Mouse (Mus musculus) liver, adult 2 months (tissue): ENCODE measurements around the gene P2rx1. TPM values are rescaled to one million over a fixed set of nuclear protein-coding genes. Genes with fewer than 3 reads are reported as not detected.

Experiments
- DNase-seq: peaks from one replicate; pipeline ENCODE4 v3.0.0-alpha.2; 2011; ENCODE audit warnings: low read depth, low spot score; ENCODE audit errors: extremely low read depth
- H3K27ac ChIP-seq: fragments of 200-500 bp; replicated peaks from 2 replicates; pipeline ENCODE4 v1.5.1; 2012; ENCODE audit warnings: low read depth, mild to moderate bottlenecking, control low read depth, inconsistent platforms, low read length; ENCODE audit not compliant: insufficient read depth
- H3K27me3 ChIP-seq: fragments of 200-500 bp; 2 replicates; pipeline ENCODE4 v1.6.1; 2012; ENCODE audit warnings: mild to moderate bottlenecking, moderate library complexity, low read length, inconsistent platforms; ENCODE audit not compliant: control insufficient read depth, insufficient read depth
- H3K36me3 ChIP-seq: fragments of 200-500 bp; 2 replicates; pipeline ENCODE4 v1.6.1; 2012; ENCODE audit warnings: low read length, inconsistent platforms; ENCODE audit not compliant: control insufficient read depth, insufficient read depth
- H3K4me1 ChIP-seq: fragments of 200-500 bp; 2 replicates; pipeline ENCODE4 v1.6.1; 2011; ENCODE audit warnings: low read length; ENCODE audit not compliant: control insufficient read depth, insufficient read depth
- H3K4me3 ChIP-seq: fragments of 200-500 bp; 2 replicates; pipeline ENCODE4 v1.5.1; 2011; ENCODE audit warnings: low read depth, mild to moderate bottlenecking, control low read depth, low read length, moderate library complexity; ENCODE audit not compliant: insufficient read depth
- H3K79me2 ChIP-seq: fragments of 200-500 bp; 2 replicates; pipeline ENCODE4 v1.6.1; 2012; ENCODE audit warnings: inconsistent platforms, mild to moderate bottlenecking, low read length, moderate library complexity; ENCODE audit not compliant: control insufficient read depth, insufficient read depth
- H3K9ac ChIP-seq: fragments of 200-500 bp; 2 replicates; pipeline ENCODE4 v1.6.1; 2012; ENCODE audit warnings: low read depth, mild to moderate bottlenecking, control low read depth, inconsistent platforms, low read length
- CTCF ChIP-seq: fragments of 200-500 bp; IDR thresholded peaks from 2 replicates; pipeline ENCODE4 v1.5.1; 2011; ENCODE audit warnings: low read depth, low read length, control low read depth
- POLR2A ChIP-seq: fragments of 200-500 bp; IDR thresholded peaks from 2 replicates; pipeline ENCODE4 v1.6.1; 2011; ENCODE audit warnings: low read length, control low read depth; ENCODE audit not compliant: insufficient read depth; ENCODE audit errors: extremely low read depth
- WGBS: fragments of 180-500 bp; shearing (Covaris S2); methylation state at CpG from one replicate; pipeline ENCODE4 v1.1.7; 2018; 5-methylcytosine and 5-hydroxymethylcytosine counted together
- polyA plus RNA-seq: library from polyadenylated mRNA; depleted of rRNA; stranded (reverse); fragments of >200 nt; gene quantifications from 2 replicates; pipeline ENCODE4 v1.2.3, GENCODE M21; 2012
- total RNA-seq: library from RNA; depleted of rRNA; stranded (reverse); fragments of >200 nt; gene quantifications from 2 replicates; pipeline ENCODE4 v1.2.3, GENCODE M21; 2014

Gene P2rx1
- total and polyA plus RNA-seq, 2 experiments: 0.12 to 0.28 TPM

DNA sequence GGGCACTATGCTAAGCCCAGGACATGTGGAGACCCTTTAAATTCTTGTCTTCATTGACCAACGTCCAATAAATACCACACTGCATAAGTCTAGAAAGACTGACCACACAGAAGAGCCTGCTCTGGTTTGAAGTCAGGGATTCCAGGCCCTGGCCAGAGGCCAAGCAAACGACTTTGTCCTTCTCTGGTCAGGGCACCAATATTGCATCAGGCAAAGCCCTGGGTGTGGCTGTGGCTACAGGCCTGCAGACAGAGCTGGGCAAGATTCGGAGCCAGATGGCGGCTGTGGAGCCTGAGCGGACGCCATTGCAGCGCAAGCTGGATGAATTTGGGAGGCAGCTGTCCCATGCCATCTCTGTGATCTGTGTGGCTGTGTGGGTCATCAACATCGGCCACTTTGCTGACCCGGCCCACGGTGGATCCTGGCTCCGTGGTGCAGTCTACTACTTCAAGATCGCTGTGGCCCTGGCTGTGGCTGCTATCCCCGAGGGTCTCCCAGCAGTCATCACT lies 23.9 kb upstream of the P2rx1 start:
- H3K79me2 ChIP-seq: no peaks in the 10 kb centered on the region
- no peaks in the 10 kb centered on the region for H3K4me1 ChIP-seq
- H3K27me3 ChIP-seq: no peaks in the 10 kb centered on the region
- H3K36me3 ChIP-seq: no peaks in the 10 kb centered on the region
- TF ChIP-seq CTCF: no peak
- TF ChIP-seq POLR2A: no peak
- 77% methylated on average over 13 of the region's 13 CpGs for WGBS
- DNase-seq: no peak
- no peak overlapping the region for H3K27ac ChIP-seq
- no peak overlapping the region for H3K9ac ChIP-seq
- no peak overlapping the region for H3K4me3 ChIP-seq

- H3K27ac ChIP-seq: no peak overlapping the region
- no peaks in the 10 kb centered on the region for H3K27me3 ChIP-seq
- no peaks in the 10 kb centered on the region for H3K4me1 ChIP-seq
- no peaks in the 10 kb centered on the region for H3K36me3 ChIP-seq
- H3K79me2 ChIP-seq: no peaks in the 10 kb centered on the region
- no peak for DNase-seq
- no peak overlapping the region for H3K9ac ChIP-seq
- H3K4me3 ChIP-seq: no peak overlapping the region
- no peak for TF ChIP-seq POLR2A
- no peak for TF ChIP-seq CTCF
- 91% methylated on average over 9 of the region's 9 CpGs for WGBS
These were observed 16.4 kb upstream of the P2rx1 start for GRCm38 (mm10) chr11:72982516-72982915.

- Histone ChIP-seq H3K79me2 (no peaks in the 10 kb centered on the region), H3K27me3 (no peaks in the 10 kb centered on the region), H3K4me1 (no peaks in the 10 kb centered on the region), H3K4me3 (no peak overlapping the region), H3K36me3 (no peaks in the 10 kb centered on the region), H3K9ac (no peak overlapping the region), H3K27ac (no peak overlapping the region)
- no peak for DNase-seq
- TF ChIP-seq CTCF: peak; percentile 61
- no peak for TF ChIP-seq POLR2A
- 48% methylated on average over 5 of the region's 5 CpGs for WGBS
These were observed 15.6 kb upstream of the P2rx1 start for GRCm38 (mm10) chr11:72983283-72983682.

DNA sequence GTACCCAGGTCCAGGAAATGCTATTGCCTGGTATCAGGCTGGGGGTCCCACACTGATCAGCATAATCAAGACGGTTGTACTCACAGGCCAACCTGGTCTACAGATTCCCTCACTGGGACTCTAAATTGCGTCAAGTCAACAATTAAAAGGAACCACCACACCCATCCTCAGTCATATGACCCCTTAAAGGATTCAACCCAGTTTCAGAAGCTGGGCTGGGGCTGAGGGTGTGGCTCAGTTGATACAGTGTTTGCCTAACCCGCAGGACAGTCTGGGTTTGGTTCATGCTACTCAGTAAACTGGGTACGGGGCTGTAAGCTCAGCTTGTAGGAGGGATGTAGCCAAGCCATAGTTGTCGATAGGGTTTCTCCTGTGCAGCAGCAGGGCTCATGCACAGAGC lies 12.2 kb upstream of the P2rx1 start:
- DNase-seq: no peak
- Histone ChIP-seq H3K9ac (no peak overlapping the region), H3K4me1 (no peaks in the 10 kb centered on the region), H3K27ac (no peak overlapping the region), H3K4me3 (no peak overlapping the region), H3K36me3 (no peaks in the 10 kb centered on the region), H3K79me2 (no peaks in the 10 kb centered on the region), H3K27me3 (no peaks in the 10 kb centered on the region)
- 71% methylated on average over 5 of the region's 5 CpGs for WGBS
- TF ChIP-seq CTCF (no peak), POLR2A (no peak)

- no peaks in the 10 kb centered on the region for H3K27me3 ChIP-seq
- no peaks in the 10 kb centered on the region for H3K36me3 ChIP-seq
- TF ChIP-seq CTCF (no peak), POLR2A (no peak)
- no peak overlapping the region for H3K27ac ChIP-seq
- no peak overlapping the region for H3K4me3 ChIP-seq
- H3K79me2 ChIP-seq: no peaks in the 10 kb centered on the region
- WGBS: 76% methylated on average over 5 of the region's 5 CpGs
- no peak for DNase-seq
- no peak overlapping the region for H3K9ac ChIP-seq
- no peaks in the 10 kb centered on the region for H3K4me1 ChIP-seq
These were observed 11.7 kb upstream of the P2rx1 start for GRCm38 (mm10) chr11:72987234-72987633.

DNA sequence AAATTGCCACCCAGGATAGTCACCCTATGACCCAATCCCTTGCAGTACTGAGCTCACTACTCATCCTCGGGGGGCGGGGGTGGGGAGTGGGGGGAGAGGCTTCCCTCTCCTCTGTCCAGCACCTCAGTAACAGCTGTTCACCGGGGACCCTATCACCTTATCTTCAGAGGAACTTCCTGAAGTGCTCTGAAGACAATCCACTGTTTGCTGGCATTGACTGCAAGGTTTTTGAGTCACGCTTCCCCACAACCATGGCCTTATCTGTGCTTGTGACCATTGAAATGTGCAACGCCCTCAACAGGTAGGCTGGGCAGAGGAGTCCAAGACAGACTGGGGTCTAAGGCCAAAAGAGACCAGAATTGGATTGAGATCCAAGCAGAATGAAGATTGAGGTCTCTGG lies 11.1 kb upstream of the P2rx1 start:
- 60% methylated on average over 5 of the region's 5 CpGs for WGBS
- no peak overlapping the region for H3K27ac ChIP-seq
- H3K4me1 ChIP-seq: no peaks in the 10 kb centered on the region
- no peak overlapping the region for H3K9ac ChIP-seq
- no peaks in the 10 kb centered on the region for H3K27me3 ChIP-seq
- DNase-seq: no peak
- H3K36me3 ChIP-seq: no peaks in the 10 kb centered on the region
- H3K4me3 ChIP-seq: no peak overlapping the region
- no peaks in the 10 kb centered on the region for H3K79me2 ChIP-seq
- TF ChIP-seq CTCF (no peak), POLR2A (no peak)
